Mouse (Mus musculus) adrenal gland, adult (tissue): ENCODE measurements around the gene Ptms.
A peak's percentile ranks its signal among the peaks of the same experiment; 100 is the strongest.
"Not testable (repeated sequence)": the region's sequence is repeated elsewhere in the genome, so short reads cannot be mapped to it uniquely, and the experiment has no call there.

Source experiments
- DNase-seq, 2 experiments: peaks; one replicate each; pipeline ENCODE4 v3.0.0; 2022 to 2023; ENCODE audit warnings: low spot score in 1 of 2; ENCODE audit not compliant: inconsistent age in 2 of 2

Ptms gene

DNA sequence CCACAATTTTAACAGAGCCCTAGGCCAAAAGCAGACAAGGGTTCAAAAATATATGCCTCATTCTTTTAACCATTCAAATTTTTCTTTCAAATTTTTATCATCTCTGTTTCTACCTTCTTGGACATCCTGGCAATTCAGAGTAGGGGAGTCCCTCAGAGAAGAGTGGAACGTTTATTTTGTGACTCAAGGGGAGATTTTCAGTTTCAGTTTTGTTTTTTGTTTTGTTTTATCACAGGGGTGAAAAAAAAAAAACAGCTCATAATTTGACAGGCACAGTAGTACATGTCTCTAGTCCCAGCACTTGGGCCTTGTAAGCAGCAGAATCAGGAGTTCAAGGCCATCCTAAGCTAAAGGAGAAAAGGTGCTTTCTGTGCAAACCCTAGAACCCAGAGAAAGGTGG is 12.1 kb downstream of the Ptms start:
- DNase-seq: peak in 1 of 2 experiments; percentile 18

DNA sequence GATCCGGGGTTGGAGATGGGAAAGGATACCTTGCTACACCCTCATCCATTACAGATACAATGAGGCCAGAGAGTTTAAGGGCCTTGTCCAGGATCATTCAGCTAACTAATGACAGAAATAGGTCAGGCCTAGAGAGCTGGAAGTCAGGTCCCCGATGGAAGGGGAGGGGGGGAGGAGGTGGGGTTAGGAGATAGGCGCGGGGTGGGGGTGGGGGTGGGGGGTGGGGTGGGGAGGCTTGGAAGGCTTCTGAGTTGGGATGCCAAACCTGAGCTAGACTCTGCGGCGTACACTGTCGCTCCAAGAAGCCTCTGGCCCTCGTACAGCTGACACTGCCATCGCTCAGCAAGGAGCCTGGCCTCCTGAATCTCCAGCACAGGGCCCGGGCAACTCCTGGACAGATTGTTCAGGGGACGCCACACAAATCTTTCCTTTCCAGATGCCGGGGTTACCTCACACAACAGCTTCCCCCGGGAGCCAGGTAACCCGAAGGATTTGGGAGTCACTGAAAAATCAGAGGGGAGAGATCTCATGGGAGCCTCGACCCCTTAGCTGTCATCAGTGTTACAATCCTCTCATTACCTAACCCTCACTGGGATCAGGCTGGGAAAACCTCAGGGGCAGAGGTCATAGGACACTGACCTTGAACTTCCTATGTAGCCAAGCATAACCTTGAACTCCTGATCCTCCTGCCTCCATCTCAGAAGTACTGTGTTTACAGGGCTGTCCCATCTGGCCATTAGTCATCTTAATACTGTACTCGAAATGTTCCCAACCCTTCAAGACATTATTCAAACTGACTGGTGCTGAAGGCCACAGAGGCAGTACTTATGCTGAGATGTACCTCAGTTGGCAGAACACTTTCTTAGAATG is 14.7 kb downstream of the Ptms start:
- DNase-seq: peak; percentile 49 to 74

DNA sequence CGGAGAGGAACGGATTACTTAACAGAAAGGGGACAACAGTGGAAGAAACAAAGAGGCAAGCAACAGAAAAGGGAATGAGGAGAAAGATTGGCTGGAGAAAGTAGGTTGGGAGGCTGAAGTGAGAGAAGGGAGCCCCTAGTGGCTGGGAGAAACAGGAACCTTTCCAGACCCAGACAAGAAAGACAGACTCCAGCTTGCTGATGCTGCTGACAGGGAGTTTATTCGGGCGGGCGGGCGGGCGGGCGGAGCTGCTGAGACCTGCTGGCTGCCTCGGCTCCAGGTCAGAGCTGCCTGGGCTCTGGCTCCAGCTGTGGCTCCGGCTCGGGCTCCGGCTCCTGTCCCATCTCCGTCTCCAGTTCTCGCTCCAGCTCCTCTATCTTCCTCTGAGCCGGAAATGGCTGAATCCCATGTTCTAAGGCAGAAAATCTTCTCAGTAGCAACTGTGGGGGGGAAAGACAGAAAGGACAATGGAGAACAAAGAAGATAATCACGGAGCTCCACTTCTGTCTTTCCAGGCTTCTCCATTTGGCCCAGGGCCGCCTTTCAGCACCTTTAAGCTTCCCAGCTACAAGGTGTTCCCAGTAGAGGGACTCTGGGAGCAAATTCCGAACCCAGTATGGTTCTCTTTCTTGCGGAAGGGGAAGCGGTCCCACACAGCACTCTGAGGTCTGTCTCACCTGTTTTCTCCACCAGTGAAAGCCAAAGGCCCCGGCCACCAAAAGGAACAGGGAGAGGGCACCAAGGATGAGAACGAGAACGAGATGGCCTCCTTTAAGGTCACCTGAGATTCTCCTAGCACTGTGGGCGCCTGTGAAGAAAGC is 15.5 kb downstream of the Ptms start:
- DNase-seq: peak; percentile 79 to 92

- DNase-seq: peak; percentile 95 to 99
Measured at GRCm38 (mm10) chr6:124903580-124904151, 16.2 kb downstream of the Ptms start.

DNA sequence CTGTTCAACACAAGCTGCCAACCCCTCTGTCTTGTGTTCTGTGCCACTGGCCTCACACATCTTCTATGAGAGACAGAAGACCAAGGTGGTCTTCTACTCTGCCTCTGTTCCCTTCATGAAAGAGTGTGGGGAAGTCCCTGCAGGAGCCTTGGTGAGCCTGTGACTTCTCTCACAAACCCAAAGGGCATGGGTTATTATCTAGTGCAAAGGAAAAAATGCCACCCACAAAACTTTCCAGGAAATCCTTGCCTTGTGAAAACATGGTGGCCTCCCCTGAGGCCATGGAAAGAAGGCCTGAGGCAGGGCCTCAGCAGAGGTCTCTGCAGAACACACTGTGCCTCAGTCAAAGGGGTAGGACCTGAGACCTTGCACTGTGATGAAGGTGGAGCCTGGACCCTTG is 18.1 kb downstream of the Ptms start:
- no peak for DNase-seq

- peak; percentile 38 to 42 for DNase-seq
Measured at GRCm38 (mm10) chr6:124900801-124901480, 19.0 kb downstream of the Ptms start.

GRCm38 (mm10) chr6:124900056-124900800 is 19.7 kb downstream of the Ptms start:
- DNase-seq: no peak

DNA sequence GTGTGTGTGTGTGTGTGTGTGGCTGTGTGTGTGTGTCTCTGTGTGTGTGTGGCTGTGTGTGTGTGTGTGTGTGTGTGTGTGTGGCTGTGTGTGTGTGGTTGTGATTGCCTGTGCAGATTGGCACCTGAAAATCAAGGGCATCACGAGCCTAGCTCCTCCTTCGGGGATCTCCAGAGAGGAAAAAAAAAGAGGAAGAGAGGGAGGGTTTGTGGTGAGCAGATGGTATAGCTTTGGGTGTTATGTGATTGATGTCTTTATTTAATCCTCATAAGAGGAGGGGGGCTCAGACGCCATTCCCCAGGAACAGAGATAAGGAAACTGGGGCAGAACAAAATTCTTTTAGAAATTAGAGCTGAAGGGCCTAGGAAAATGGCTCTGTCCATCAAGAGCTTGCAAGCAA is 21.5 kb downstream of the Ptms start:
- DNase-seq: no peak

DNA sequence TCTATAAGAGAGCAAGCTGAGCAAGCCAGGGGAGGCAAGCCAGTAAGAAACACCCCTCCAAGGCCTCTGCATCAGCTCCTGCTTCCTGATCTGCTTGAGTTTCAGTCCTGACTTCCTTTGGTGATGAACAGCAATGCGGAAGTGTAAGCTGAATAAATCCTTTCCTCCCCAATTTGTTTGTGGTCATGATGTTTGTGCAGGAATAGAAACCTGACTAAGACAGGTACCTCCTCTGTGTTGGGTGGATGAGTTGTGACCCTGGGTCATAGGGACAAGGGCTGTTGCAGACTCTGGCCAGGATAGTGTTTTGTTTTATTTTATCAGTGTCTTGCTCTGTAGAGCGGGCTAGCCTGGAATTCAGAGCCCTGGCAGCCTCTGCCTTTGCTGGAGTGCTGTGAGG is 25.8 kb downstream of the Ptms start:
- DNase-seq: not testable (repeated sequence)

DNA sequence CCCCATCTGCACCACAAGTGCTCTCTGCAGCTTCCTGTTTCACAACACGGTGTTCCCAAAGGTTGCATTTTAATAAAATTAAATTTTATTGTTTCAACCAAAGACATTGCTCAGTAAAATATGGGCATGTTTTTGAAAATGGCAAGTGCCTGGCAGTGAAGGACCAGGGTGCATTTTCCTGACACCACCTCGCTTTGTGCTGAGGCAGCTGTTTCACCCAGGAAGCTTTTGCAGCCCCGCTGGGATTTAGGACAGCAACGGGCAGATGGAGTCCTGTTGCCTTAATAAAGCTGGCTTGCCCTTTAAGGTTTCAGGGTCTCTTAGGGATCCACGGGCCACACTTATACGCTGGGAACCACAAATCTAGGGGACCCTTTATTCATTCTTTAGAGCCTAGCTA is 28.9 kb downstream of the Ptms start:
- DNase-seq: no peak

GRCm38 (mm10) chr6:124888555-124889125 is 31.3 kb downstream of the Ptms start:
- no peak for DNase-seq

GRCm38 (mm10) chr6:124887986-124888385 is 31.9 kb downstream of the Ptms start, which contains the start of gene Cd4:
Gene Cd4, minus strand, starts transcription at chr6:124888221.
- no peak for DNase-seq

DNA sequence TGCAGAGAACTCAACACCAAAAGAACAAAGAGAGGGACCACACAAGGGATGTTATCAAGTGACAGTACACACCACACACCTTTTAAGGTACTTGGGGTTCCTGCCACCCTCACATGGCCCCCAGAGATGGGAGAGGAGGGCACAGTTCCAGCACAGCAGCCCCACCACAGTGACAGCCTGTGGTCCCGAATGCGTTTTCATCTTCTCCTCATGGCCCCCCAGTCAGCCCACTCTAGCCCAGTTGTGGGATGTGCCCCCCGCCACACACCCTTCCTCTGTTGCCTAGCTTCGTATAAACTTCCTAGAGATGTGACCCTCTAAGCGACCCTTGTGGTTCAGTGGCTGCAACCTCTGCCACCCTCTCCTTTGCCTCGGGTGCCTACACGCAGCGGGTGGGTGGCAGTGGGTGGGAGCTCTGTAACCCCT is 33.9 kb downstream of the Ptms start:
- no peak for DNase-seq

DNA sequence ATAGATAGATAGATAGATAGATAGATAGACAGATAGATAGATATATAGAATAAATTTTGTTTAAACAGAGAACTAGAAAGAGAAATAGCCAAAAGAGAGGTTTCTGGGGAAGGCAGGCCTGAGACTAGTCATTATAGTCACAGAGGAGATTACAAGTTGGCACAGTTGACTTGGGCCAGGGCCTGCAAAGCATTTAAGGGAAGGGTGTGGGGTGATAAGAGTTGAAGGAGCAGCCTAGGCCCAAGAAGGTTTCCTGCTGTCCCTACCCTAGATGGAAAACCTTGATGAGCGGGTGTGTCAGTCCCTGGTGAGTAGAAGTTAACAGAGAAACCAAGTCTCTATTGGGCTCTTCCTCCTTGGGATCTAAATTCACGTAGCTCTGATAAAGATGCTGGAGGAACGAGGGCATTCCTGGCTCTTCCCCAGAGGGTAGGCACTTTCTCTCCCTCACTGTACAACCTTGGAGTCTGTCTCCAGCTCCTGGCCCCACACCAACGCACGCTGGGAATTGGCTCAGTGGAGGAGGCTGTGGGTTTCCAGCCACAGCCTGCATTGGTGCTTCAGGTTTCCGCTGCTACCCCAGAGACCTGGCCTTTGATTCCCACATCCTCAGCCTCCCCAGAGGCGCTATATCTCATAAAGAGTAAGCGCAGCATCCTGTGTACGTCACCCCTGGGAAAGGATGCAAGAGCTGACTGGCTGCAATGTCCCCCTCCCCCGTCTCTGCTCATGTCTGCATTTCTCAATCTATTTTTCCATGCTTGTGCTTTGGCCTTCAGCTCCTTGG is 35.0 kb downstream of the Ptms start:
- no peak for DNase-seq

GRCm38 (mm10) chr6:124883351-124883750 is 36.6 kb downstream of the Ptms start:
- no peak for DNase-seq

DNA sequence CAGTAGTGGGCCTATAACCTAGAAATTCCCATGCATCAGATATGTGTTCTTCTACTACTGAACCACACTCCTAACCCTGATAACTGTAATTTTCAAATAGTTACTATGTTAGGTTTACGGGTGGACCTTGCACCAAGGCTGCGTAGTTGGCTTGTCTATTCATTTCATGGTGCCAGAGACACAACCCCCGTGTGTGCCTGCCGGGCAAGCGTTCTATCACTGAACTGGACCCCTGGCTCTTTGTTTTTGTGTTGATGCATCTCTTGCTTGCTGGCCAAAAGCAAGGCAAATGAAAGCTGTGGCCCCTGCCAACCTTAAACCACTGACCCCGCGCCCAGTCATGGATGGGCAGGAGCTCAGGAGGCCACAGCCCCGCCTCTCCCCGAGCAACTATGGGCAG is 38.1 kb downstream of the Ptms start:
- no peak for DNase-seq

- no peak for DNase-seq
Measured at GRCm38 (mm10) chr6:124879390-124879789, 40.5 kb downstream of the Ptms start.

GRCm38 (mm10) chr6:124874348-124874747 is 45.6 kb downstream of the Ptms start:
- no peak for DNase-seq

DNA sequence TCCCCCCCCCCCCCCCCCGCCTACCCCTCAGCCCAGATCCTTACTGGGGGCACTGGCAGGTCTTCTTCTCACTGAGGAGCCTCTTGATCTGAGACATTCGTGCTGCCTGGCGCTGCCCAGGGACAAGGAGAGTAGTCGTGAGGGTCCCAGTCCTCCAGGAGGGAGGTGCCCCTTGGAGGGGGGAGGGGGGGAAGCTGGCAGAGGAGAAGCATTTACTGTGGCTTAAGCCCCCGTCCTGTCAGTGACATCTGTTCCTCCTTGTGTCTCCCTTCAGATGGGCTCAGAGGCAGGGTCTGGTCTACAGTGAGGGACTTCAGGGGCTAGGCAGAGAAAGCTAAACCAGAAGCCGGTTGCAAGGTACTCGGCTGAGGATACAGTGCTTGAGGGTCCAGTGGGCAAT is 53.3 kb downstream of the Ptms start:
- DNase-seq: no peak
